Mouse (Mus musculus) CH12.LX (cell line): Measurements from ENCODE around the gene Mmrn1. TPM values are rescaled to one million over a fixed set of nuclear protein-coding genes. Genes with fewer than 3 reads are reported as not detected.

Experiments
- DNase-seq: peaks from one replicate; pipeline ENCODE4 v3.0.0-alpha.2; 2013; ENCODE audit errors: extremely low read depth
- H3K27ac ChIP-seq: 2 replicates; pipeline ENCODE4 v1.5.1; 2012; ENCODE audit warnings: low read depth, mild to moderate bottlenecking, control low read depth, moderate library complexity; ENCODE audit not compliant: insufficient read depth
- H3K27me3 ChIP-seq: replicated peaks from 2 replicates; pipeline ENCODE3; 2012; ENCODE audit warnings: inconsistent platforms
- H3K36me3 ChIP-seq, 2 experiments: replicated peaks in 1 of 2; 2 replicates each; pipeline versions ENCODE3 to v1.6.1; 2012; ENCODE audit warnings: inconsistent platforms in 1 of 2, low read length in 1 of 2, mild to moderate bottlenecking in 1 of 2, mixed read lengths in 1 of 2, moderate library complexity in 1 of 2; ENCODE audit not compliant: control insufficient read depth in 1 of 2, insufficient read depth in 1 of 2
- H3K4me1 ChIP-seq, 2 experiments: 2 replicates each; pipeline ENCODE4 v1.6.1; 2012; ENCODE audit warnings: inconsistent platforms in 1 of 2, moderate library complexity in 1 of 2; ENCODE audit not compliant: insufficient read depth in 2 of 2, control insufficient read depth in 1 of 2
- H3K4me2 ChIP-seq: 2 replicates; pipeline ENCODE4 v1.6.1; 2012; ENCODE audit warnings: low read depth, mild to moderate bottlenecking, control low read depth; ENCODE audit not compliant: poor library complexity, insufficient read depth, severe bottlenecking
- H3K4me3 ChIP-seq, 3 experiments: fragments of 150-350 bp in 1 of 3; sonication (generic) in 1 of 3; replicated peaks in 1 of 3; 2 replicates each; pipeline versions ENCODE3 to v1.5.1; 2011 to 2012; ENCODE audit warnings: low read depth in 2 of 3, low read length in 2 of 3, mild to moderate bottlenecking in 2 of 3, moderate library complexity in 2 of 3, control low read depth in 1 of 3, improper control_type of control experiment in 1 of 3, inconsistent platforms in 1 of 3, mixed read lengths in 1 of 3; ENCODE audit not compliant: poor library complexity in 1 of 3
- H3K79me2 ChIP-seq: replicated peaks from 2 replicates; pipeline ENCODE4 v1.6.1; 2012; ENCODE audit warnings: mild to moderate bottlenecking, moderate library complexity; ENCODE audit not compliant: control insufficient read depth, poor library complexity, insufficient read depth, severe bottlenecking; ENCODE audit errors: extremely low read depth
- H3K9ac ChIP-seq: 2 replicates; pipeline ENCODE4 v1.6.1; 2012; ENCODE audit warnings: low read depth, mild to moderate bottlenecking, control low read depth, moderate library complexity; ENCODE audit not compliant: insufficient read depth
- H3K9me3 ChIP-seq: replicated peaks from 2 replicates; pipeline ENCODE3; 2012; ENCODE audit warnings: low read length, inconsistent platforms, mixed read lengths
- CHD1 ChIP-seq: IDR thresholded peaks from 2 replicates; pipeline ENCODE4 v1.6.1; 2012; ENCODE audit warnings: low read depth, low read length, improper control_type of control experiment, inconsistent platforms
- CHD2 ChIP-seq: IDR thresholded peaks from 2 replicates; pipeline ENCODE4 v1.6.1; 2011; ENCODE audit warnings: low read length, improper control_type of control experiment
- ELF1 ChIP-seq: IDR thresholded peaks from 2 replicates; pipeline ENCODE4 v1.6.1; 2014; ENCODE audit warnings: low read depth, mild to moderate bottlenecking, inconsistent platforms, low read length, improper control_type of control experiment
- ETS1 ChIP-seq: conservative IDR thresholded peaks from 2 replicates; pipeline ENCODE4 v1.6.1; 2012; ENCODE audit warnings: low read depth, mild to moderate bottlenecking, inconsistent platforms, low read length, improper control_type of control experiment, moderate library complexity
- GABPA ChIP-seq: IDR thresholded peaks from 2 replicates; pipeline ENCODE4 v1.6.1; 2012; ENCODE audit warnings: low read depth, low read length, improper control_type of control experiment, inconsistent platforms; ENCODE audit not compliant: insufficient replicate concordance
- HCFC1 ChIP-seq: IDR thresholded peaks from 2 replicates; pipeline ENCODE4 v1.6.1; 2012; ENCODE audit warnings: low read depth, mild to moderate bottlenecking, inconsistent platforms, low read length, improper control_type of control experiment
- IRF4 ChIP-seq: IDR thresholded peaks from 2 replicates; pipeline ENCODE4 v1.6.1; 2014; ENCODE audit warnings: low read depth, mild to moderate bottlenecking, inconsistent platforms, low read length, improper control_type of control experiment
- JUND ChIP-seq: conservative IDR thresholded peaks from 2 replicates; pipeline ENCODE4 v1.6.1; 2011; ENCODE audit warnings: low read depth, low read length, improper control_type of control experiment
- MAX ChIP-seq: IDR thresholded peaks from 2 replicates; pipeline ENCODE4 v1.6.1; 2011; ENCODE audit warnings: low read length, improper control_type of control experiment
- MAZ ChIP-seq: IDR thresholded peaks from 2 replicates; pipeline ENCODE4 v1.6.1; 2012; ENCODE audit warnings: low read depth, mild to moderate bottlenecking, inconsistent platforms, low read length, improper control_type of control experiment, moderate library complexity
- MEF2A ChIP-seq: IDR thresholded peaks from 2 replicates; pipeline ENCODE4 v1.6.1; 2014; ENCODE audit warnings: low read depth, mild to moderate bottlenecking, inconsistent platforms, low read length, improper control_type of control experiment, borderline replicate concordance
- MXI1 ChIP-seq: IDR thresholded peaks from 2 replicates; pipeline ENCODE4 v1.6.1; 2011; ENCODE audit warnings: mild to moderate bottlenecking, low read depth, low read length, improper control_type of control experiment
- NELFE ChIP-seq: IDR thresholded peaks from 2 replicates; pipeline ENCODE4 v1.6.1; 2011; ENCODE audit warnings: low read depth, low read length, improper control_type of control experiment
- NRF1 ChIP-seq: IDR thresholded peaks from 2 replicates; pipeline ENCODE4 v1.6.1; 2014; ENCODE audit warnings: low read depth, mild to moderate bottlenecking, inconsistent platforms, low read length, improper control_type of control experiment, moderate library complexity
- POLR2AphosphoS2 ChIP-seq: IDR thresholded peaks from 2 replicates; pipeline ENCODE4 v1.6.1; 2011; ENCODE audit warnings: low read depth, low read length, improper control_type of control experiment
- RCOR1 ChIP-seq: conservative IDR thresholded peaks from 2 replicates; pipeline ENCODE4 v1.6.1; 2012; ENCODE audit warnings: low read depth, mild to moderate bottlenecking, inconsistent platforms, low read length, improper control_type of control experiment
- SIN3A ChIP-seq: IDR thresholded peaks from 2 replicates; pipeline ENCODE4 v1.6.1; 2012; ENCODE audit warnings: low read length, improper control_type of control experiment, inconsistent platforms
- SMC3 ChIP-seq: IDR thresholded peaks from 2 replicates; pipeline ENCODE4 v1.6.1; 2011; ENCODE audit warnings: low read depth, low read length, improper control_type of control experiment
- TBP ChIP-seq: conservative IDR thresholded peaks from 2 replicates; pipeline ENCODE4 v1.6.1; 2011; ENCODE audit warnings: low read depth, low read length, improper control_type of control experiment
- USF1 ChIP-seq: IDR thresholded peaks from 2 replicates; pipeline ENCODE4 v1.6.1; 2014; ENCODE audit warnings: low read depth, mild to moderate bottlenecking, inconsistent platforms, low read length, improper control_type of control experiment
- ZC3H11A ChIP-seq: IDR thresholded peaks from 2 replicates; pipeline ENCODE4 v1.6.1; 2012; ENCODE audit warnings: low read depth, mild to moderate bottlenecking, inconsistent platforms, low read length, improper control_type of control experiment
- ZMIZ1 ChIP-seq: IDR thresholded peaks from 2 replicates; pipeline ENCODE4 v1.6.1; 2012; ENCODE audit warnings: low read depth, mild to moderate bottlenecking, inconsistent platforms, low read length, improper control_type of control experiment
- ZNF384 ChIP-seq: IDR thresholded peaks from 2 replicates; pipeline ENCODE4 v1.6.1; 2012; ENCODE audit warnings: low read depth, low read length, improper control_type of control experiment, inconsistent platforms
- dilution Hi-C: fragments of 300-500 bp; cut with MboI; formaldehyde crosslinking; loops from 2 replicates; pipeline ENCODE4 v1.14.3; 2020; ENCODE audit warnings: low sequenced_read_pairs; ENCODE audit not compliant: extremely low pct_unique_long_range_greater_than_20kb, extremely low pct_ligation_motif_present
- in situ Hi-C: fragments of 300-500 bp; cut with MboI; formaldehyde crosslinking; loops from 3 replicates; pipeline ENCODE4 v1.14.3; 2019; ENCODE audit warnings: low sequenced_read_pairs, low pct_ligation_motif_present, low pct_unique_long_range_greater_than_20kb, mixed read lengths
- polyA plus RNA-seq: library from polyadenylated mRNA; unstranded; fragments of >175 nt; gene quantifications from 2 replicates; pipeline ENCODE4 v1.2.1, GENCODE M21; 2012; ENCODE audit warnings: low read depth; ENCODE audit not compliant: insufficient read length
- total RNA-seq, 2 experiments: library from RNA; depleted of rRNA; stranded (reverse); fragments of 300-350 nt in 1 of 2; fragments of >200 nt in 1 of 2; gene quantifications; 2 replicates each; pipeline ENCODE4 v1.2.3; 2012 to 2014

Mmrn1 gene
- total and polyA plus RNA-seq, 3 experiments = not detected

GRCm38 (mm10) chr6:60961285-60961684 is 36.5 kb downstream of the Mmrn1 start:
- in situ Hi-C loops = no loop called here
- no peak overlapping the region for H3K9ac ChIP-seq
- no peaks in the 10 kb centered on the region for H3K36me3 ChIP-seq
- no peak overlapping the region for H3K27ac ChIP-seq
- dilution Hi-C loops = no loop called here
- TF ChIP-seq MEF2A (no peak), SMC3 (no peak)
- TF ChIP-seq, all 38 proteins: peak for 0
- Histone ChIP-seq H3K4me2 (no peak overlapping the region), H3K79me2 (no peaks in the 10 kb centered on the region), H3K4me1 (no peaks in the 10 kb centered on the region), H3K27me3 (no peaks in the 10 kb centered on the region), H3K9me3 (peaks cover 19% of the 10 kb centered on the region), H3K4me3 (no peak overlapping the region)
- DNase-seq = no peak

- in situ Hi-C loops = no loop called here
- no peaks in the 10 kb centered on the region for H3K36me3 ChIP-seq
Observed at GRCm38 (mm10) chr6:60961838-60962237, 37.1 kb downstream of the Mmrn1 start.

GRCm38 (mm10) chr6:60962668-60963067 is 37.9 kb downstream of the Mmrn1 start:
- Histone ChIP-seq H3K4me3 (no peak overlapping the region), H3K4me2 (no peak overlapping the region), H3K9ac (no peak overlapping the region), H3K27ac (no peak overlapping the region), H3K9me3 (peaks cover 24% of the 10 kb centered on the region), H3K36me3 (no peaks in the 10 kb centered on the region), H3K79me2 (no peaks in the 10 kb centered on the region), H3K4me1 (no peaks in the 10 kb centered on the region), H3K27me3 (no peaks in the 10 kb centered on the region)
- dilution Hi-C loops = no loop called here
- DNase-seq = no peak
- in situ Hi-C loops = no loop called here
- TF ChIP-seq GABPA = no peak
- TF ChIP-seq ZNF384 = no peak
- TF ChIP-seq ELF1 = no peak
- no peak for TF ChIP-seq MEF2A
- TF ChIP-seq RCOR1 = no peak
- TF ChIP-seq NELFE = no peak
- TF ChIP-seq JUND = no peak
- TF ChIP-seq CHD1 = no peak
- no peak for TF ChIP-seq USF1
- no peak for TF ChIP-seq ZC3H11A
- TF ChIP-seq CHD2 = no peak

More at GRCm38 (mm10) chr6:60961838-60962237, 37.1 kb downstream of the Mmrn1 start:
- no peak overlapping the region for H3K4me2 ChIP-seq
- no peak overlapping the region for H3K9ac ChIP-seq
- H3K4me3 ChIP-seq = no peak overlapping the region
- dilution Hi-C loops = no loop called here
- H3K9me3 ChIP-seq = peaks cover 20% of the 10 kb centered on the region
- DNase-seq = no peak
- no peaks in the 10 kb centered on the region for H3K27me3 ChIP-seq
- no peak overlapping the region for H3K27ac ChIP-seq
- H3K79me2 ChIP-seq = no peaks in the 10 kb centered on the region
- no peaks in the 10 kb centered on the region for H3K4me1 ChIP-seq
- no peak for TF ChIP-seq CHD1
- TF ChIP-seq ETS1 = no peak
- no peak for TF ChIP-seq TBP
- TF ChIP-seq MXI1 = no peak
- TF ChIP-seq CHD2 = no peak
- TF ChIP-seq NRF1 = no peak
- TF ChIP-seq MAZ = no peak
- no peak for TF ChIP-seq ZMIZ1
- no peak for TF ChIP-seq MAX
- no peak for TF ChIP-seq RCOR1
- no peak for TF ChIP-seq POLR2AphosphoS2
- TF ChIP-seq HCFC1 = no peak
- no peak for TF ChIP-seq NELFE
- no peak for TF ChIP-seq SIN3A
- no peak for TF ChIP-seq IRF4
